Mouse (Mus musculus) frontal cortex, postnatal 10 days (tissue): ENCODE data around the gene Itpripl1.
"Not testable (repeated sequence)": the region's sequence is repeated elsewhere in the genome, so short reads cannot be mapped to it uniquely, and the experiment has no call there.

Source experiments
- DNase-seq, 2 experiments: peaks; one replicate each; pipeline ENCODE4 v3.0.0; 2022; ENCODE audit warnings: low spot score in 2 of 2, mixed read lengths in 1 of 2

Gene Itpripl1

DNA sequence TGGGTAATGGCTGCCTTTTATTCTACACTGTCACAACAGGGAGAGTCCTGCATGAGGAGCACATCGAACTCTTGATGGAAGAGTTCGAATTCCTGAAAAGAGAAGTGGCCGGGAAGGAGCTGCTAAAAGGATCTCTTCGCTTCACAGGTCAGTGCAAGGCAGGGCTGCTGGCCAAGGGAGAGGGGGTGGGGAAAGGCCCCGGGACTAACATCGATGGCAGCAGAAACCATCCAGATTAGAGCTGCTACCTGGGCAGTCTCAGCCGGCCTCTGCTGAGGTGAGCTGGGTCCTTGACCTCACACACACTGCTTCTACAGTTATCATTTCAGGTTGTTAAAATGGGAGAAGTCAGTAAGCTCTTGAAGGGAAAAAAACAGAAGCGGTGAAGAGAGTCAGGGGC is 51.2 kb downstream of the Itpripl1 start:
- no peak for DNase-seq

DNA sequence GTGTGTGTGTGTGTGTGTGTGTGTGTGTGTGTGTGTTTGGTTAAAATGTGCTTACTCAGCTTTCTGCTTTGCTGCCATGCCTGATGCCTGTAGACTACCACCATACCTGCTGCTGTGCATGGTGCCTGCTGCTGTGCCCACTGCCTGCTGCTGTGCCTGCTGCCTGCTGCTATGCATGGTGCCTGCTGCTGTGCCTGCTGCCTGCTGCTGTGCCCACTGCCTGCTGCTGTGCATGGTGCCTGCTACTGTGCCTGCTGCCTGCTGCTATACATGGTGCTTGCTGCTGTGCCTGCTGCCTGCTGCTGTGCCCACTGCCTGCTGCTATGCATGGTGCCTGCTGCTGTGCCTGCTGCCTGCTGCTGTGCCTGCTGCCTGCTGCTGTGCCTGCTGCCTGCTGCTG is 53.1 kb downstream of the Itpripl1 start:
- DNase-seq: not testable (repeated sequence)
